Mouse (Mus musculus) kidney, adult 2 months (tissue): ENCODE data around the gene Impdh2.

Source experiments
- CTCF ChIP-seq: fragments of 200-500 bp; conservative IDR thresholded peaks from 2 replicates; pipeline ENCODE4 v1.5.1; 2011; ENCODE audit warnings: low read depth, mild to moderate bottlenecking, control low read depth, low read length, moderate library complexity, mixed read lengths; ENCODE audit not compliant: insufficient read depth, insufficient read length
- POLR2A ChIP-seq: fragments of 200-500 bp; IDR thresholded peaks from one replicate; pipeline ENCODE4 v1.6.1; 2011; ENCODE audit warnings: low read depth, low read length, control low read depth

- TF ChIP-seq CTCF: peak; percentile 62
- TF ChIP-seq POLR2A: no peak
These were observed 13.9 kb downstream of the Impdh2 start for GRCm38 (mm10) chr9:108573774-108574690.
